Mouse (Mus musculus): ENCODE measurements around the gene 1700025G04Rik.

Gene 1700025G04Rik

DNA sequence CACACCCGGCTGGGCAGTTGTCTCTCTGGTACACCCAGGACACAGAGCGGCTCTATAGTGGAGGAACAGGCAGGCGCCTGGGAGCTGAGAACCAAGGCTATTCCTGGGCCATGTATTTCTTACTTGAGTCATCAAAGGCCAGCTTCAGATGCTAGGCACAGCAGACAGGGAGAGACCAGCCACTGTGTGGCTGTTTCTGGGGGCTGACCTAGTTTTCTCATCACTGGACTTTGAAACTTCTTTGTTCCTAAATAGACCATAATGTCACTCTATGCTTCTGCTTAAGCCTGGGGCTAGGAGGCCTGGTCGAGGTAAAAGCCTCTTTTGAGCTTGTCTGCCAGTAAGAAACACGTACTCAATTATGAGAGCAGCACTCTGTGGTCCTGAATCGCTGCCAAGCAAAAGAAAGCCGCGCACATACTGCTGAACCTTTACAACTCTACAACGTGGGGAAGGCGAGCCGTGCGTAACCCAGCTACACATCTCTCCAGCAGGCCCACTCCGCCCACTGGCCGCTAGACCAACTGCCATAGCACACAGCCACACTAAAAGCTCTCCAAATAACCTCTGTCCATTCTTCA is 199.8 kb downstream of the 1700025G04Rik start:
- peak; percentile 30 to 62 for DNase-seq

- no peak for DNase-seq
Measured at GRCm38 (mm10) chr1:151887631-151888030, 202.3 kb downstream of the 1700025G04Rik start.

- no peak for DNase-seq
Measured at GRCm38 (mm10) chr1:151887126-151887525, 202.8 kb downstream of the 1700025G04Rik start.

DNA sequence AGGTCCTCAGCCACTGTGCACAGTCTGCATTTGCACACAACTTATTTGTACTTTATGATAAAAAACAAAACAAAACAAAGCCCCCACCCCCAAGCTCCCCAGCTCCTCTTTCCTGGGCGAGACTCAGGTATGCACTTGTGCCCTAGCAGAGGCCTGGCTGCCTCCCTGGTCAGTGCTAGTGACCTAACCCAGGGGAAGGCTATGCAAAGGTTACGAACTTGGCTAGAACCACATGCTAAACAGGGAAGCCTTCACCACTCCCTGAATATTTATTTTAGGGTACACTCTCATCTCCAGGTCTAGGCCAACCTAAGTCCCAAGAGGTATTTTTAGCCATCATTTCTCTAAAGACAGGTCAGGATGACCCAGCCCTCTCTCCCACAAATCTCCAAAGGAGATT is 203.8 kb downstream of the 1700025G04Rik start:
- no peak for DNase-seq

GRCm38 (mm10) chr1:151881253-151881652 is 208.7 kb downstream of the 1700025G04Rik start:
- DNase-seq, result no peak

GRCm38 (mm10) chr1:151880731-151881130 is 209.2 kb downstream of the 1700025G04Rik start:
- DNase-seq, result no peak

GRCm38 (mm10) chr1:151879966-151880365 is 210.0 kb downstream of the 1700025G04Rik start:
- DNase-seq, result no peak

- no peak for DNase-seq
Measured at GRCm38 (mm10) chr1:151879308-151879850, 210.5 kb downstream of the 1700025G04Rik start.

DNA sequence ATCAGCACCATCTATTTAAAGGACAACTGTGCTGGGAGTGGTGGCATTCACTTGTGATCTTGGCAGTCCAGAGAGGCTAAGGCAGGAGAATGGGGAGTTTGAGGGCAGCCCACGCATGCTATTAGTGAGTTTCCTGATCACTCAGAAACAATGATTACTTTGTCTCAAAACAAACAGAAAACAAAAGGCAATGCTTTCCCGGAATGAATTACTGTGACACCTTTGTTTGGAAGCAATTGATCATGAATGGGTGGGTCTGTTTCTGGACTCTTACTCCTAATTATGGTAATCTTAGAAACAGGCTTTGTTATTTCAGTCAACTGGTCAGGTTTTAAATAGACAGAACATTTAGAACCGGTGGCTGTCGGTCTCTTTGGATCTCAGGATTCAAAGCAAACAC is 211.5 kb downstream of the 1700025G04Rik start:
- no peak for DNase-seq

DNA sequence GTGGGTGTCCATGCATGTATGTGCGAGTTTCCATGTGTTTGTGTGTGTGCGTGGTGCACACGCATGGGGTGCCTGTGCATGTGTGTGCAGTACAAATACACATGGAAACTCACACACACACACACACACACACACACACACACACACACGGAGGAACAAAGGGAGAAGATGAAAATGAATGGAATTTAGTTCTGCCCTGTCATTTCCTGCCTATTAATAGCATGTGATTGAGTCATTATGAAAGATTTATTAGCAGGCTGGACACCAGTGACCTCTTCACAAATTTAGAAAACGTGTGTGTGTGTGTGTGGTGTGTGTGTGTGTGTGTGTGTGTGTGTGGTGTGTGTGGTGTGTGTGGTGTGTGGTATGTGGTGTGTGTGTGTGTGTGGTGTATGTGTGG is 217.0 kb downstream of the 1700025G04Rik start:
- DNase-seq, result peak in 1 of 2 experiments; percentile 18

- no peak for DNase-seq
Measured at GRCm38 (mm10) chr1:151864326-151864725, 225.6 kb downstream of the 1700025G04Rik start.

GRCm38 (mm10) chr1:151863797-151864147 is 226.2 kb downstream of the 1700025G04Rik start:
- peak; percentile 46 to 51 for DNase-seq

- no peak for DNase-seq
Measured at GRCm38 (mm10) chr1:151863135-151863796, 226.7 kb downstream of the 1700025G04Rik start.

- no peak for DNase-seq
Measured at GRCm38 (mm10) chr1:151862109-151862508, 227.8 kb downstream of the 1700025G04Rik start.

- no peak for DNase-seq
Measured at GRCm38 (mm10) chr1:151861334-151861995, 228.5 kb downstream of the 1700025G04Rik start.

DNA sequence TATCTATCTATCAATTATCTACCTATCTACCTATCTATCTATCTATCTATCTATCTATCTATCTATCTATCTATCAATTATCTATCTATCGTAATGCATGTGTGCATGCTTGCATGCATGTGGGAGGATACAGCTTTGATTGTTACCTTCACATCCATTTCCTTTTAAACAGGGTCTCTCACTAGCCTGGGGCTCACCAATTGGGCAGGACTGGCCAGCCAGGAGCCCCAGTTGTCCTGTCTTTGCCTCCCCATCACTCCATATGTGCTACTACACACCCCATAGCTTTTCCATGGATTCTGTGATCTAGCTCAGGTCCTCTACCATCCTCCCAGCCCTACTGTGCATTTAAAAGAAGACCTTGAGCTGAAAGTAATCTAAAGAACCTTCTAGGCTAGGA is 231.5 kb downstream of the 1700025G04Rik start:
- no peak for DNase-seq

- DNase-seq, result no peak
Measured at GRCm38 (mm10) chr1:151855561-151855960, 234.4 kb downstream of the 1700025G04Rik start.

DNA sequence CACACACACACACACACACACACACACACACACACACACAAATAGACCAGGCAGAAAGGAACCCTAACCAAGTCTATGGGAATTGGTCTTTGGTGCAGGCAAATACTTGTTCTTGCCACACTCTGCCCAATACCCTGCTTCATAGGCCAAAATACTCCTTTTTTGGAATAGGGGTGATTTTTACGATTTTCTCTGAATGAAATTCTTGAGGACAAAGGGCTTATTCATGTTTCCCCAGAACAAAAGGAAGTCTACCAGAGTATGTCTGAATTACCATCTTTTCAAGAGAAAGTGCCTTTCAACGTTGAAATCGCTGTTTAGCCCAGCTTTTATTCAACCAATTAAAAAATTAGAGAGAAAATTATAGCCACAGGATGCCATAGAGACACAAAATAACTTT is 237.9 kb downstream of the 1700025G04Rik start:
- no peak for DNase-seq

GRCm38 (mm10) chr1:151851051-151851848 is 238.7 kb downstream of the 1700025G04Rik start:
- DNase-seq, result no peak

- DNase-seq, result no peak
Measured at GRCm38 (mm10) chr1:151849993-151850608, 239.8 kb downstream of the 1700025G04Rik start.

GRCm38 (mm10) chr1:151848286-151848685 is 241.6 kb downstream of the 1700025G04Rik start:
- no peak for DNase-seq

Data from kidney, postnatal 25 days (tissue).